Mouse (Mus musculus): ENCODE data around the gene Apoa2. TPM values are rescaled to one million over a fixed set of nuclear protein-coding genes. Genes with fewer than 3 reads are reported as not detected.
A peak's percentile ranks its signal among the peaks of the same experiment; 100 is the strongest.

Apoa2 gene
- polyA plus RNA-seq, 1 experiment from 2014 or later: 84.7 TPM

- 43% methylated on average over 9 of the region's 9 CpGs for whole genome bisulfite sequencing
- peaks cover 4% of the 10 kb centered on the region for H3K4me1 ChIP-seq (replicated peaks)
- H3K27me3 ChIP-seq (replicated peaks): no peaks in the 10 kb centered on the region
- no peaks in the 10 kb centered on the region for H3K9me3 ChIP-seq
- no peak for ATAC-seq
- peak overlapping the region; percentile 84 for H3K4me3 ChIP-seq (replicated peaks)
- peaks cover 25% of the 10 kb centered on the region for H3K36me3 ChIP-seq
- H3K9ac ChIP-seq: peak overlapping the region; percentile 73
- H3K27ac ChIP-seq: no peak overlapping the region
- H3K4me2 ChIP-seq (replicated peaks): peak overlapping the region; percentile 93
Measured at GRCm38 (mm10) chr1:171271196-171271595, 46.3 kb downstream of the Apoa2 start.

- no peak overlapping the region for H3K27ac ChIP-seq
- peaks cover 27% of the 10 kb centered on the region for H3K36me3 ChIP-seq
- H3K9ac ChIP-seq: no peak overlapping the region
- ATAC-seq: no peak
- WGBS: 62% methylated on average over 10 of the region's 10 CpGs
- H3K4me2 ChIP-seq (replicated peaks): peak overlapping the region; percentile 93
- peaks cover 4% of the 10 kb centered on the region for H3K4me1 ChIP-seq (replicated peaks)
- no peaks in the 10 kb centered on the region for H3K9me3 ChIP-seq
- H3K27me3 ChIP-seq (replicated peaks): no peaks in the 10 kb centered on the region
- no peak overlapping the region for H3K4me3 ChIP-seq (replicated peaks)
Measured at GRCm38 (mm10) chr1:171271622-171272021, 46.8 kb downstream of the Apoa2 start.

GRCm38 (mm10) chr1:171272086-171272485 is 47.2 kb downstream of the Apoa2 start:
- H3K9me3 ChIP-seq: no peaks in the 10 kb centered on the region
- H3K4me1 ChIP-seq (replicated peaks): peaks cover 4% of the 10 kb centered on the region
- WGBS: 90% methylated on average over 3 of the region's 3 CpGs
- no peak overlapping the region for H3K4me3 ChIP-seq (replicated peaks)
- H3K9ac ChIP-seq: no peak overlapping the region
- H3K27ac ChIP-seq: no peak overlapping the region
- no peak for ATAC-seq
- H3K27me3 ChIP-seq (replicated peaks): no peaks in the 10 kb centered on the region
- peaks cover 27% of the 10 kb centered on the region for H3K36me3 ChIP-seq
- peak overlapping the region; percentile 93; the same call in 1 of the 2 replicates for H3K4me2 ChIP-seq (replicated peaks)

GRCm38 (mm10) chr1:171274171-171274570 is 49.3 kb downstream of the Apoa2 start:
- Histone ChIP-seq H3K4me1 (replicated peaks) (peaks cover 4% of the 10 kb centered on the region), H3K27ac (no peak overlapping the region), H3K4me3 (replicated peaks) (no peak overlapping the region), H3K4me2 (replicated peaks) (no peak overlapping the region), H3K27me3 (replicated peaks) (no peaks in the 10 kb centered on the region), H3K9ac (no peak overlapping the region), H3K9me3 (no peaks in the 10 kb centered on the region), H3K36me3 (peaks cover 27% of the 10 kb centered on the region)
- no peak for ATAC-seq
- WGBS: 87% methylated on average over 12 of the region's 12 CpGs

GRCm38 (mm10) chr1:171275144-171275734 is 50.4 kb downstream of the Apoa2 start:
- no peak for ATAC-seq
- Histone ChIP-seq H3K4me1 (replicated peaks) (peaks cover 14% of the 10 kb centered on the region), H3K36me3 (peaks cover 27% of the 10 kb centered on the region), H3K4me2 (replicated peaks) (no peak overlapping the region), H3K27ac (no peak overlapping the region), H3K9me3 (no peaks in the 10 kb centered on the region), H3K9ac (no peak overlapping the region), H3K4me3 (replicated peaks) (no peak overlapping the region), H3K27me3 (replicated peaks) (no peaks in the 10 kb centered on the region)
- 88% methylated on average over 11 of the region's 11 CpGs for WGBS

Other genes with a start within 250 kb of the Apoa2 start
- gene Fcgr2b, start 248.5 kb upstream of the Apoa2 start, polyA plus RNA-seq (2015; fragmentation: Nextera tagmentation; extraction: Ambion mirVana): 1.7 and 2.1 TPM in 2 replicates
- 1.7 and 1.8 TPM in 2 replicates for gene Fcgr4, start 206.1 kb upstream of the Apoa2 start, polyA plus RNA-seq (2015; fragmentation: Nextera tagmentation; extraction: Ambion mirVana)
- 14.0 and 14.7 TPM in 2 replicates for gene Fcgr3, start 160.1 kb upstream of the Apoa2 start, polyA plus RNA-seq (2015; fragmentation: Nextera tagmentation; extraction: Ambion mirVana)
- gene Cfap126, start 111.1 kb upstream of the Apoa2 start, polyA plus RNA-seq (2015; fragmentation: Nextera tagmentation; extraction: Ambion mirVana): 1.7 and 1.8 TPM in 2 replicates
- gene Sdhc, start 74.5 kb upstream of the Apoa2 start, polyA plus RNA-seq (2015; fragmentation: Nextera tagmentation; extraction: Ambion mirVana): 360 and 387 TPM in 2 replicates
- gene Mpz, start 74.3 kb upstream of the Apoa2 start, polyA plus RNA-seq (2015; fragmentation: Nextera tagmentation; extraction: Ambion mirVana): 1.1 and 1.3 TPM in 2 replicates
- 16.4 and 18.5 TPM in 2 replicates for gene Pcp4l1, start 28.8 kb upstream of the Apoa2 start, polyA plus RNA-seq (2015; fragmentation: Nextera tagmentation; extraction: Ambion mirVana)
- 9.2 and 10.5 TPM in 2 replicates for gene Nr1i3, start 11.1 kb upstream of the Apoa2 start, polyA plus RNA-seq (2015; fragmentation: Nextera tagmentation; extraction: Ambion mirVana)
- gene Tomm40l, start 2.5 kb upstream of the Apoa2 start, polyA plus RNA-seq (2015; fragmentation: Nextera tagmentation; extraction: Ambion mirVana): 31.4 and 32.0 TPM in 2 replicates
- gene Fcer1g, start 9.3 kb downstream of the Apoa2 start, polyA plus RNA-seq (2015; fragmentation: Nextera tagmentation; extraction: Ambion mirVana): 51.5 and 54.5 TPM in 2 replicates
- 6.3 and 6.8 TPM in 2 replicates for gene Adamts4, start 25.4 kb downstream of the Apoa2 start, polyA plus RNA-seq (2015; fragmentation: Nextera tagmentation; extraction: Ambion mirVana)
- 304 and 326 TPM in 2 replicates for gene Ndufs2, start 26.3 kb downstream of the Apoa2 start, polyA plus RNA-seq (2015; fragmentation: Nextera tagmentation; extraction: Ambion mirVana)
- gene B4galt3, start 45.3 kb downstream of the Apoa2 start, polyA plus RNA-seq (2015; fragmentation: Nextera tagmentation; extraction: Ambion mirVana): 54.2 and 54.5 TPM in 2 replicates
- gene Ppox, start 56.1 kb downstream of the Apoa2 start, polyA plus RNA-seq (2015; fragmentation: Nextera tagmentation; extraction: Ambion mirVana): 38.7 and 40.9 TPM in 2 replicates
- 56.0 and 57.2 TPM in 2 replicates for gene Usp21, start 62.9 kb downstream of the Apoa2 start, polyA plus RNA-seq (2015; fragmentation: Nextera tagmentation; extraction: Ambion mirVana)
- 103 and 108 TPM in 2 replicates for gene Ufc1, start 70.0 kb downstream of the Apoa2 start, polyA plus RNA-seq (2015; fragmentation: Nextera tagmentation; extraction: Ambion mirVana)
- gene Dedd, start 104.1 kb downstream of the Apoa2 start, polyA plus RNA-seq (2015; fragmentation: Nextera tagmentation; extraction: Ambion mirVana): 40.6 and 44.5 TPM in 2 replicates
- gene Nit1, start 120.6 kb downstream of the Apoa2 start, polyA plus RNA-seq (2015; fragmentation: Nextera tagmentation; extraction: Ambion mirVana): 43.3 and 47.6 TPM in 2 replicates
- 96.9 and 104 TPM in 2 replicates for gene Pfdn2, start 120.6 kb downstream of the Apoa2 start, polyA plus RNA-seq (2015; fragmentation: Nextera tagmentation; extraction: Ambion mirVana)
- gene Klhdc9, start 135.7 kb downstream of the Apoa2 start, polyA plus RNA-seq (2015; fragmentation: Nextera tagmentation; extraction: Ambion mirVana): 0.94 and 1.0 TPM in 2 replicates
- 3.7 and 3.8 TPM in 2 replicates for gene Nectin4, start 145.0 kb downstream of the Apoa2 start, polyA plus RNA-seq (2015; fragmentation: Nextera tagmentation; extraction: Ambion mirVana)
- gene Arhgap30, start 163.9 kb downstream of the Apoa2 start, polyA plus RNA-seq (2015; fragmentation: Nextera tagmentation; extraction: Ambion mirVana): 2.2 and 2.4 TPM in 2 replicates
- 62.1 and 62.5 TPM in 2 replicates for gene Usf1, start 186.3 kb downstream of the Apoa2 start, polyA plus RNA-seq (2015; fragmentation: Nextera tagmentation; extraction: Ambion mirVana)
- 3.3 and 3.8 TPM in 2 replicates for gene Tstd1, start 193.8 kb downstream of the Apoa2 start, polyA plus RNA-seq (2015; fragmentation: Nextera tagmentation; extraction: Ambion mirVana)
- gene F11r, start 212.5 kb downstream of the Apoa2 start, polyA plus RNA-seq (2015; fragmentation: Nextera tagmentation; extraction: Ambion mirVana): 88.1 and 100 TPM in 2 replicates